Mouse (Mus musculus): ENCODE results near the gene Slc3a1.
A peak's percentile ranks its signal among the peaks of the same experiment; 100 is the strongest.

- TF ChIP-seq CTCF (IDR thresholded peaks at IDR 0.05; ENCODE audit: insufficient read depth, low read depth, low read length) = no peak
- TF ChIP-seq POLR2A (IDR thresholded peaks at IDR 0.05; ENCODE audit: insufficient read depth, low read depth, low read length) = peak; percentile 67
Measured at GRCm38 (mm10) chr17:85090120-85091099, 62.2 kb downstream of the Slc3a1 start, which contains the start of the genes Prepl and Camkmt.
